Mouse (Mus musculus): ENCODE measurements around the gene Tepp.

Tepp gene

DNA sequence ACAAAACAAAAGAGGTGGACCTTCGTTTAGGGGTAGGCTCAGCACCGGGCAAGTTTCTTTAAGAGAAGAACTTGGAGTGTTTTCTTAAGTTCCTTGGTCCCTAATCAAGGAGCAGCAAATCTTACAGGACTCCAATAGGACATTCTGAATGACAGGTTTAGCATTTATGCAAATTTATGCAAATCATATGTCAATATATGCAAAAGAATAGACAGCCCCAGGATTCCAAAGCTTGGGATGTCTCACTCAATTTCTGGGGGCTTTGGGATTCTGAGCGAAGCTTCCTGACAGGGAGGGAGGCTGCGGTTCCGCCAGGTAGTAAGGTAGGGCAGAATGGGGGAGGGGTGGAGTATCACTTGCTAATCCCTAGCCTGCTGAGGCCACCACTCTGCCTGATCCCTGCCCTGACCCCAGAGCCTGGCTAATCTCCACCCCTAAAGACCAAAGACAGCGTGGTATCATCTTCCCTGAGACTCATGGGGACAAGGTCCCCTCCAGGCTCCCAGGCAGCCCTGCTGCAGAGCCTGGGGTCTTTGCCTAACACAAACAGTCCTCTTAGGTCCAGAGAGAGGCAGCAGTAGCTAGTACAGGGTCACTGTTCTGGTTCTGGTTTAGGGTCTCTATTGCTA is at the start of gene Tepp:
TSS of gene Tepp (plus strand) at position 225 of the 629 bp plus-strand sequence.
- no peak for DNase-seq (ENCODE audit: low spot score in 2 of 2)

DNA sequence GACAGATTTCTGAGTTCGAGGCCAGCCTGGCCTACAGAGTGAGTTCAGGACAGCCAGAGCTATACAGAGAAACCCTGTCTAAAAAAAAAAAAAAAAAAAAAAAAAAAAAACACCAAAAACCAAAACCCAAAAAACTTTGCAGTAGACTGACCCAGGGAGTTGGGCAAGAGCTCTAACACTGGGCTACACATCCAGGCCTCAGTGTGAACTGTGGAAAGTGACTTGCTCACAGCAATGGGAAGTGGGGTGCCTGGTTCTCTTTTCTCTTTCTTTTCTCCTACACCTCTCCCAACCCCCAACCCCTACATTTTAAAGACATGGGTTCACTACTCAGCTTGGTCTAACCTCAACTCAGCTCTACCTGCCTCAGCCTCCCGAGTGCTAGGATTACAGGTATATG is 48.2 kb upstream of the Tepp start:
- DNase-seq (ENCODE audit: low spot score in 2 of 2): no peak

DNA sequence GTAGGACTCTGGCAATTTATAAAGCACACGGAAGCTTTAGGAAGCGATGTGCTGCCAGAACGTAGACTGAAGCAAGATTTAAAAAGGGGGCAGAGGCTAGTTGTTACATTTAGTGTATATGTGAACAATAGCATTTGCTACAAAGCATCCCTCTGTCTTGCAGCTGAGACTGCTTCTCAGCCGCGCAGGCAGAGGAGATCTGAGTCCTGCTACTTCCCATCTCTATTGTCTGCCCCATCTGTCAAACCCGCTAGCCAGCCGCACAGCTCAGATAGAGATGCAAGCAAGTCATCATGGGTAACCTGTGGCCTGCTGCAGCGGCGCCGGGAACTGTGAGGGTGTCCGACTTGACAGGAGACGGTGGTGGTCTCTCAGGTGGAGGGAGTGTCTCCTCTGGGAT is 39.9 kb upstream of the Tepp start:
- no peak for DNase-seq (ENCODE audit: low spot score in 2 of 2)

DNA sequence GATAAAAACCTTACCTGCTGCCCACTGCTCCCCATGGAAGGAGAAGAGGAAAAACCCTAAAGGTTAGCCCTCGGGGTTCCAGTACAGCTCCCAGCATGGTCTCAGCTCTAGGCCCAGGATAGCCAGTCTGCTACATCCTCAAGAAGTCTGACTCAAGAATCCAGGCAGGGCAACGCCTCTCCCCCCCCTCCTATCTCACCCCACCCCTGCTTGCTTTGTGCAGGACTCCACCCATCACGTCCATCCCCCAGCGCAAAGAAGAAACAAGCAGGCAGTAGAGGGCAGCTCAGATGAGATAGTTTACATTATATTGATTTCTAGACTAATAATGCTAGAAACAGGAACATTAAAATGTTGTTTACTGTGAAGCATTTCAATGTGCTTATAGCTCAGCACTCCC is 38.5 kb upstream of the Tepp start:
- no peak for DNase-seq (ENCODE audit: low spot score in 2 of 2)

DNA sequence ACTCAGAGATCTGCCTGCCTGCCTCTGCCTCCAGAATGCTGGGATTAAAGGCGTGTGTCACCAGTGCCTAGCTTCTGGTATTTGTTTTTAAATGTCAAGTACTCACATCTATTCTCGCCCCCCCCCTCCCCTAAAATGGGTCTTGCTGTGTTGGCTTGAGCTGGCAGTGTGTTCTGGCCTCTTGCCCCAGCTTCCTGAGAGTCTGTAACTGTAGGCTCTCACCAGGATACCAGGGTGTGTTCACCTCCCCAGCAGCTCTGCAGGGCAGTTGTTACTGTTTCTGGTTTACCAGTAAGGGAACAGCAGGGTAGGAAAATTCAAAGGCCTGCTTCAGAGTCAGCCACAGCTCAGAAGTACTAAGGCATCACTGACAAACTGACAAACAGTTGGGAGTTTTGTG is 37.5 kb upstream of the Tepp start:
- DNase-seq (ENCODE audit: low spot score in 2 of 2): no peak

DNA sequence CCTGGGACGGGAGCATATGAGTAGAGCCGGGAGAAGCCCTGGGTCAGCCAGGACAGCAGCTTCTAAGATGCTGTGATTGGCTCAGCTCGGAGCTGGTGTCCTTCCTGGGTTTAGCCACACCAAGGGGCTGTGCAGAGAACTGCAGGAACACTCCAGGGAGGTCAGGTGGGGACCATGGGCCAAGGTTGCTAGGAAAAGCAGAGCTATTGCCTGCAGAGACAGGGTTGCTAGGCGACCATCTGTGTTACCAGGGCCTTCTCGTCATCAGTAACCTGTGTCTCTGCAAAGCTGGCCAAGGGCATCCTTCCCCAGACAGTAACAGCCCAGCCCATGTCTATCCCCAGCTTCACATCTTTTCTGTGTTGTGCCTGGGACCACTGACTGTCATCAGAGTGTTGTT is 28.9 kb upstream of the Tepp start:
- DNase-seq (ENCODE audit: low spot score in 2 of 2): no peak

DNA sequence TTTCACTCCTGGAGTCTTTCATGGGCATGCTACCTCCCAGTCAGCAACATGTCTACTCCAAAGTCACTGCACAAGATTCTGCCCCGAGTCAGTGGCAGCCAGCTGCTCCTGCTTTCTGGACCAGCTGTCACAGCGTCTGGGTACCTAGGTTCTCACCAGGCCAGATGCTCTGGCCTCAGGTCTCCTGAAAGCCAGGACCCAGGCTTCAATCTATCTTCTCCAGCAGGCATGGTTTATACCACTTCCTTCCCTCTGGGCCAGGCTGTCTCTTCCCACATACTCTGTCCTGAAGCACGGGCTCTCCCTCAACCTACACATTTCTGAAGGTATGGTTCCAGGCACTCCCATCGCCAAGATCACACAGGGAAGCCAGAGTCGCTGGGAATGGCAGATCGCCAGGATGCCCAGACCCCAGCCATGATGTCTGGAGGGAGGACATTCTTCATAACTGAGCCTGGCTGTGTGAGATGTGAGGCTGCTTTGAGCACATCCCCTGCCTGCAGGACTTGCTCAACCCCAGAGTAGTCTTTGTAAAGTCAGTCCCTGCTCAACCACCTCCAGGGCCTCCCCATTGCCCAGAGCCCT is 21.2 kb upstream of the Tepp start:
- no peak for DNase-seq (ENCODE audit: low spot score in 2 of 2)

DNA sequence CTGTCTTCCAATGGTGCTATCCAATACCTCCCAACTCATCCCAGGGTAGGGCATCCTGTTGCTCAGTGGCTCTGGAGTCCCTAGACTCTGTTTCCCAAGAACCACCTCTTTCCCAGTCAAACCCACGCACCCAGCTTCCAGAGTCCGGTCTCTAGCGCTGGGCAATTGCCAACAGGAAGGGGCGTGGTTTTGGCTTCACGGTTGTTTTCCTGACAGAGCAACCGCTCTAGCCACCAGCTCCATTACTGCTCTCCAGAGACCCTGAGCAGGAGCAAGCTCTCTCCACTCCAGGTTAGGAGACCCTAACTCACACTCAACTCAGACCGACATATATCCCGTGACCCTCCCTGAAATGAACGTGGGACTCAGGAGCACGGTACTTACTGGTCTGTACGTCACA is 17.2 kb upstream of the Tepp start:
- no peak for DNase-seq (ENCODE audit: low spot score in 2 of 2)

DNA sequence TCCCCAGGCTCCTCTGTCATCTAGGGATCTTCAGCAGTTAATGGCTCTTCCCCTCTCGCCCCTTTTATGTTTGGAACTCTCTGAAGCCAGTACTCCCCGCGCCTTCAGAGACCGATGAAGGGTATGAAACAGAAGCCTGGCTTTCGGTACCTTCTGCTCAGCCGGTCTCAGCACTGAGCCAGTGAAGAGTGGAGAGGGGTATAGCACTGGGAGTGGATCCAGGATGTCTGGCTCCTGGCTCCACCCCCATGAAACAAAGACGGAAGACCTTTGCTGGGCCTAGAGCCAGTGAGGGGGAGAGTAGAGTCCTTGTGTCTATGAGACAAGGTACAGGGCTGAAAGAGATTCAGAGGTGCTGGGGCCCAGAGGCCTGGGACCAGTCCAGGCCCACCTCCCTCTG is 16.5 kb upstream of the Tepp start:
- DNase-seq (ENCODE audit: low spot score in 2 of 2): no peak

DNA sequence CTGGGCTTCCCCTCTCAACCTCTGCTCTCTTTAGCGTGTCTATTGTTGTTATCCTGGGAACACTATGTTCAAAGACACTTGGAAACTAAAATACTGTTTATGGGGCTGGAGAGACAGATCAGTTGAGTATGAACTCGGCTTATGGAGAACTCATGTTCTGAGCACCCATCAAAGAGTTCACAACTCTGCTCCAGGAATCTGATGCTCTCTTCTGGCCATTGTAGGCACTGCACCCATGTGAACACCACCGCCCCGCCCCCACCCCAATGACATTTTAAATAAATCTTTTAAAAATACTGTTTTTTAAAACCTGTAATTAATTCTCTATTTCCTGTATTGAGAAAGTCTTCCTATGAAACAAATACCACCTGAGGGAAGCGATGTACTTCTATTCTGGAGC is 8.0 kb upstream of the Tepp start:
- DNase-seq (ENCODE audit: low spot score in 2 of 2): no peak

DNA sequence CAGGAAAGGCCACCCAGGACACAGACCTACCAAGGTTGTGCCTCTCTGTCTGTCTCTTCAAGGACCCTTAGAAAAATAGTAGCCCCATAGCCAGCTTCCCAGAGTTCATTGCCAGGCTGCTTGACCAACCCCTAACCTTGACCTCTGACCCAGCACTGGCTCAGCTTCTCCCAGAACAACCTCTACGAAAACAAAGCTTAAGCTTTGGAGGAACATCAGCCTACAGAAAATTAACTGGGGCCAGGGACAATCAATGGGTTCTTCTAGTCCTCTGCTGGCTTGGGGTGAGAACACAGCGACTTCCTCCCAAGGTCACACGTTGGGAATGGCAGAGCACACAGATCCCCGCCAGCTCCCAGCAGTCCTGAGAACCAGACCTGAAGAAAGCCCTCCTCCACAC is 4.8 kb upstream of the Tepp start:
- DNase-seq (ENCODE audit: low spot score in 2 of 2): no peak

DNA sequence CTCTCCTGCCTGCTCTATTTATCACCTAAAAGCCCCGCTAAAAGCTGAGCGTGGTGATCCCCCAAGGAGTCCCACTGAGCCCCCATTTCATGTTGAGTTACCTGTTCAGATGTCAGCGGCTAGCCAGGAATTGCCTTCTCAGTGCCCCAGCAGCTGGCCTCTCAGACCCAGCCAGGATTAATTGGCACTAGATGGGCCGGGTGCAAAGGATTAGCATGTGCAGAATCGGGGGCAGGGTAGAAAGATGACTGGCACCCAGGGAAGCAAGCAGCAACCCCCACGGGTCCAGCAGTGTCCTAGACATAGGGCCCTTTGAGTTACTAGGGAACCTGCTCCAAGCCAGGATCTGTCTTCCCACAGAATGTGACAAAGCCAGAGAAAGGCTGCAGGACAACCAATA is 3.9 kb upstream of the Tepp start, which contains the start of gene Cngb1:
TSS of gene Cngb1 (minus strand) at position 155 of the 400 bp plus-strand sequence.
- no peak for DNase-seq (ENCODE audit: low spot score in 2 of 2)

DNA sequence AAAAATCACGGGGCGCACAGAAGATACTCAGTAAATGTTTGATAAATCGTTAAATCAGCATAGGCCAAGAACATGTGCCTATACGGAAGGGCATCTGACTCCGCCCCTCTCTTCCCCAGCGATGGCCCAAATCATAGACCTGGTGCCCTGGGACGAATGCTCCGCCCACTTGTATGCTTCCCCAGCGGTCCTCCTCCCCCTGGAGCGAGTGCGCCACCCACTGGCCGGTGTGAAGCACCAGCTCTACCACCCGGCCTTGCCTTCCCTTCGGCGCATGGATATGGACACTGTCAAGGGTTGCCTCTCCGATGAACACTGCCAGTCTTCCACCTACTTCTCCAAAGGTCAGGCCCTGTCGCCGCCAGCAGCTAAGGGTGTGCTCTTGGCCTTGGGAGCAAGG is 2.5 kb downstream of the Tepp start:
- no peak for DNase-seq (ENCODE audit: low spot score in 2 of 2)

DNA sequence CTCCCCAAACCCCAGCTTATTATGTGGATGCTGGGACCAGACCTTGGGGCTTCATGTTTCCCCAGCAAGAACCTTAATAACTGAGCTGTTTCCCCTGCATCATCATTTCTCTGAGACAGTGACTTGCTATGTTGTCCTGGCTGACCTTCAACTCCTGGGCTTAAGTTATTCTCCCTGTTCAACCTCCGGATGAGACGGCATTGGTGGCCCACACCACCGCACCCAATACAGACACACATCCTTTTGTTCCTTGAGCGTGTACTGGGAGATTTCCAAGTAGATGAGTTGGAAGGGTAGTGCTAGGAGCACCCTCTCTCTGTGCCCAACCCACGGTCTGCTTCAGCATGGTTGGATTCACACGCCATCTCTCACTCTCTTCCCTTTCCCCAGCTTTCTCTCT is 3.5 kb downstream of the Tepp start:
- DNase-seq (ENCODE audit: low spot score in 2 of 2): no peak

DNA sequence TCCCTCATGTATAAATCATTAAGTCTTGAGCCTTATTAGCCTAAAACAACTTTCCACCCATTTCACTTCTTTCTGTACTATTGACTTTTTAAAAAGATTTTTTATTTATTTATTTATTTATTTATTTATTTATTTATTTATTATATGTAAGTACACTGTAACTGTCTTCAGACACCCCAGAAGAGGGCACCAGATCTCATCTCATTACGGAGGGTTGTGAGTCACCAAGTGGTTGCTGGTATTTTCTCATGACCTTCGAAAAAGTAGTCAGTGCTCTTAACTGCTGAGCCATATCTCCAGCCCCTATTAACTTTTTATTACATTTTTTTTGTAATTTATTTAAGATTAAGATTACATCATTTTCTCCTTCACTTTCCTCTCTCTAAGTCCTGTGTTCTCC is 4.3 kb downstream of the Tepp start:
- no peak for DNase-seq (ENCODE audit: low spot score in 2 of 2)

DNA sequence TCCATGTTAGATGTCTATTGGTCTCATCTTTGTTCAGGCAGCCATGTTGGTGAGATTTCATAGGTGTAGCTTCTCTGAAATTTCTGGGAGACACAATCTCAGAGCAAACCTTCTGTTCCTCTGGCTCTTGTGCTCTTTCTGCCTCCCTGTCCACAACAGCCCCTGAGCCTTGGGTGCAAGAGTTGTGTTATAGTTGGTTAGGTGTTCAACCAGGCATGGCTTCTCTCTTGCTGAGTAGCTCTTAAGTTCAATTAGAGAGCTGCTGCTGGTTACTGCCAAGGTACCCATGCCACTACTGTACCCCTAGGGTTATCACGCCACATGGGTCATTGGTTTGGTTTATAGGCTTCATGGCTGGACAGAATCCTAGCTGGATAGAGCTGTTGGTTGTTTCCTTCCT is 5.0 kb downstream of the Tepp start:
- DNase-seq (ENCODE audit: low spot score in 2 of 2): no peak

DNA sequence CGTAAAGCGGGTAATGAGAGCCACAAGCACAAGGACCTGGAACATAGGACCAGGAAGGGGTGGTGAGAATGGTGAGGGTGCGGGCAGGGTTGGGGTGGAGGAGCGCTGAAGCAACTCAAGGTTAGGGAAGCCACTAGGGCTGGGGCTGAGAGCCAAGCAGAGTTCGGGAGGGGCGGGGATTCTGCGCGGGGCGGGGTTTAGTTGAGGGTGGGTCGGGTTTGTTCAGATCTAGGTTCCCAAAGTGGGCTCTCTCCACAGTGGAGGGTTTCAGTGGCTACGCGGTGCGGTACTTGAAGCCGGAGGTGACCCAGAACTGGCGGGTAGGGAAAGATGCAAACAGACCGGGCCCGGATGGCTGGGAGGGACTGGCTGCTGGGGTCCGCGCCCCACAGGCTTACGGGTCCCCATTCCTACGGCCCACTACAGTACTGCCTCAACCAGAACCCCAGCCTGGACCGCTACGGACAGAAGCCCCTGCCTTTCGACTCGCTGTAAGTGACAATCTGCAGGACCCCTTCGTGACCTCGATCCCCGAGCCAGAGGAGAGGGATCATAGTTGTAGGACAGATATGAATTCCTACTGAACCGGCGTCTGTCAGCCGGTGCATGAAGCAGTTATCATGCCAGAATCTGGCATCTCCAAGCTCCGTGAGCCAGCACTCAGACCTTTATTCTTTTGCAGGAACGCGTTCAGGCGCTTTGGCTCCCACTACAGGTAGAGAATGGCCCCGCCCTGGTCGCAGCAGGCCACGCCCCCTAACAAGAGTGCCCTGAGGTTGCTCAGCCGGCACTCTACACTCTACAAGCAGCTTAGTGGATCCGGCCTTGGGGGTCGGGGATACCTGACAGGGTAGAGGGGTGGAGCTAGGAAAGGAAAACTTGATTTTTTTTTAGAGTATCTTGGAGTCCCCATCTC is 10.1 kb downstream of the Tepp start:
- no peak for DNase-seq (ENCODE audit: low spot score in 2 of 2)

DNA sequence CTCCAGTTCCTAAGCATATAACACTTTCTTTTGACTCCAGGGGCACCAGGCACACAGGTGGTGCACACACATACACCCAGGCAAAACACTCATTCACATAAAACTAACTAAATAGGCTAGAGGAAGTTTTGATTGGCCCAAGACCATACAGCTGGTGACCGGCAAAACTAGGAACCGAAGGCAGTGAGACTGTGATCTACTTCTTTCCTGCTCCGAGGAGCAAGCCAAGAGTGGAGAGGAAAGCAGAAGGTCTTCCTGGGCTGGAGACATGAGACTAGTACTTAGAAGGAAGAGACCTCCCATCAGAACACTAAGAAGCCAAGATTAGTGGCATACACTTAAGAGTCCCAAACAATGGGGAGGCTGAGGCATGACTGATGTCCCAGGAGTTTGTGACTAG is 12.8 kb downstream of the Tepp start:
- no peak for DNase-seq (ENCODE audit: low spot score in 2 of 2)

DNA sequence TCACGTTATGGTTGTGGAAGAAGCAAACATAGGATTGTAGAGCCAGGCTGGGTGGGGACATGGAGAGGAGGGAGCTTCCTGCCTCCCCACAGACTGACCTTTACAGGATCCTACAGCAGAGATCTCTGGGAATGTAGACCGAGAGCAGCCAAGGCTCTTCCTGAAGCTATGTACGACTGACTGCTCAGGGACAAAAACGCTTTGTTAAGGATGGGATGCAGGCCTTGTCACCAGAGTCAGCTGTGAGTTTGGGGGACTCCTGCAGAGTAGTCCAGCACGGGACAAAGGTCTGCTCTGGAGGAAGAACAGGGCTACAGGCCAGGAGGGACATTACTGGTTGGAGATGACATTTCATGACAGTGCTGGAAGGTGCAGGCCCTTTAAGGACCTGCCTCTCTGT is 14.3 kb downstream of the Tepp start:
- no peak for DNase-seq (ENCODE audit: low spot score in 2 of 2)

DNA sequence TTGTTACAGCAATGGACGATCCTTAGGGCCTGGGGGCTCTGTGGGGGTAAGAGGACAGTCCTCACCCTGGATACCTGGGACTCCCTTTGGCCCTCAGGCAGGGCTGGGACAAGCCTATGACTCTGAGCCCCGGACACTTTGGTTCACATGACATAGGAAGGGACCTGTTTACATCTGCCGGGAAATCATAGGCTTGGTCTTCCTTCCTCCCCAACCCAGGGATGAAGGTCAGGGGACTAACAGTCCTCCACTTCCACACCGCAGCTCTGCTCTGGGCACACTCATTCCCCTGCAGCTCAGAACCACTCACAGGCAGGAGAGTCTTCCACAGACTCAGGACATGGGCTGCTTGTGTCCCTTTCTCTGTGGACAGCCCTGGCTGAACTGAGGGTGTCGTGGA is 16.5 kb downstream of the Tepp start:
- no peak for DNase-seq (ENCODE audit: low spot score in 2 of 2)

DNA sequence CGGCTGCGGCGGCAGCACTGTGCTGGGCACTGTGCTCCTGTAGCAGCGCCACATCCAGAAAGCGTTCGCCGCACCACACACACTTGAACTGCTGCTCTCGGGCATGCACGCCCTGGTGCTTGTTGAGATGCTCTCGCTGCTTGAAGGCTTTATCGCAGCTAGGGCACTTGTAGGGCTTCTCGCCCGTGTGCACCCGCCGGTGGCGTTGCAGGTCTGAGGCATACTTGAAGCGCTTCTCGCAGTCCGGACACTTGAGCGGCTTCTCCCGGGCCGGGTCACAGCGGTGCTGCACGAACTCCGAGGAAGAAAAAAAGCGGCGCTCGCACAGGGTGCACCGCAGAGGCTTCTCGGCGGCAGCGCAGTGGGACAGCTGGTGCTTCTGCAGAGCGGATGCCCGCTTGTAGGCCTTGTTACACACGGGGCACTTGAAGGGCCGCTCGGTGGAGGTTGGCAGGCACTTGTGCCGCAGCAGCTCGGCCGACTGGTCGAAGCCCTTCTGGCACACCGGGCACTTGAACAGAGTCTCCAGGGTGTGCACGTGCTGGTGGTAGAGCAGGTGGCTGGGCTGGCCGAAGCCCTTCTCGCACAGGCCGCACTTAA is 17.6 kb downstream of the Tepp start:
- DNase-seq (ENCODE audit: low spot score in 2 of 2): no peak

DNA sequence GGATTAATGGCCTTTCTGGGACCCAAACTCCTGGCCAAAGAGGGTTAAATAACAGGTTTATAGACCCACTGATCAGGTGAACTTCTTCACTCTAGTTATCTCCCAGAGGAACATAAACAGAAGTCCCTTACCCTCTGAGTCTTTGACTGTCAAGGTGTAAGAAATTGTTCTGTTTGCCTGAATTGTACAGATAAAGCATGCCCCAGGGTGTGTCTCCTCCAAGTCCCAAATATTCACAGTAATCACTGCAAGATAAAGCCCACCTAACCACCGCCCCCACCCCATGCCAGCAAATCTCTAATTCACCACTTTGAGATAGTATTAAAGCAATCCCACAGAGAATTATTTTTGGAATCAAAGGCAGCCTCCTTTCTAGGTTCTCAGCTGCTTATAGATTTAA is 20.0 kb downstream of the Tepp start:
- no peak for DNase-seq (ENCODE audit: low spot score in 2 of 2)
